Mouse (Mus musculus) layer of hippocampus, adult 9-11 months (tissue): Measurements from ENCODE around the gene Lipo2.
"Not testable (repeated sequence)": the region's sequence is repeated elsewhere in the genome, so short reads cannot be mapped to it uniquely, and the experiment has no call there.

Experiments
- DNase-seq: peaks from one replicate; pipeline ENCODE4 v3.0.0; 2022

The Lipo2 gene

DNA sequence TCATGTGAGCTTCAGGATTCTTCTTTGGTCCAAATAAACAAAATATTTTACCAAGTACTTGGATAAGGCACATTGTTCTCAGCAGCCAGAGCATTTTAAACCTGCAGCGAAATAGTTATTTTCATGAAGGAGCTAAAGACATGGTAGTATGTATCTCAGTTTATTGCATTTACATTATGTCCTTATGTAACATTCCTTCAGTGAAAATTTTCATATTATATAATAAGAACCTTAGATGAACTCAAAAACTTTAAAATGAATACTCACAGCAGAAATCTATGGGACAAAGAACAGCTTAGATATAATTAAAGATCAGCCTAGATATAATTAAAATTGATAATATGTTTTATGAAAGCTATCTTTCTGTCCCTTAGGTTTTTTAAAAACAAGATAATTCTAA, at the start of gene Lipo2:
Lipo2 (minus strand) TSS at position 101 of the 400 bp plus-strand sequence.
- DNase-seq: not testable (repeated sequence)

DNA sequence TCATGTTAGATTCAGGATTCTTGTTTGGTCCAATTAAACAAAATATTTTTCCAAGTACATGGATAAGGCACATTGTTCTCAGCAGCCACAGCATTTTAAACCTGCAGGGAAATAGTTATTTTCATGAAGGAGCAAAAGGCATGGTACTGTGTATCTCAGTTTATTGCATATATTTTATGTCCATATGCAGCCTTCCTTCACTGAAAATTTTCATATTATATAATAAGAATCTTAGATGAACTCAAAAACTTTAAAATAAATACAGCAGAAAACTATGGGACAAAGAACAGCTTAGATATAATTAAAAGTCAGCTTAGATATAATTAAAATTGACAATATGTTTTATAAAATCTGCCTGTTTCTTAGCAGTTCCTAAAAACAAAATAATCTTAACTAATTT, 36.2 kb upstream of the Lipo2 start, which contains the start of gene Lipo1:
Lipo1 (minus strand) TSS at position 101 of the 400 bp plus-strand sequence.
- not testable (repeated sequence) for DNase-seq

DNA sequence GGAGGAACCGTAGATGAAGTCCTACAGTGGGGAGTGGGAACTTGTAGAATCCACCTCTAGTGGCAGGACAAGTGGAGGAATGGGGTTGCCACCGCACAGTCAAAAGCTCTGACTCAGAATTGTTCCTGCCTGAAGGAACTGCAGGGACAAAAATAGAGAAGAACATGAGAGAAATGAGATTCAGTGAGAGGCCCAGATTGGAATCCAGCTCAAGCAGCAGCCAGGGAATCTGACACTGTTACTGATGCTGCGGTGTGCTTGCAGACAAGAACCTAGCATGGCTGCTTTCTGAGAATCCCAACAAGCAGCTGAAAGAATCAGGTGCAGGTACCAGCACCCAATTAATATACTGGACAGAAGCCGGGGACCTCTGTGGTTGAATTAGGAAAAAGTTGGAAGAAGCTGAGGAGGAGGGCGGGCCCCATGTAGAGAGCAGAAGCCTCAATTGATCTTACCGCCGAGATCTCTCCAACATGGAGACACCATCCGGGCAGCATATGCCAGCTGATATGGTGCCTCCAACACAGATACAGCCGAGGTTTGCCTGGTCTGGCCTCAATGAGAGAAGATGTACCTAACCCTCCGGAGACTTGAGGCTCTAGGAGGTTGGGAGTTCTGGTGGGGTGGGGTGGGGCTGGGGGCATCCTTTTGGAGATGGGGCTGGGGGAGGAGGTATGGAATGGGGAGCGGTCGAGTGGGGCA, 35.6 kb upstream of the Lipo2 start:
- peak; percentile 3 for DNase-seq

DNA sequence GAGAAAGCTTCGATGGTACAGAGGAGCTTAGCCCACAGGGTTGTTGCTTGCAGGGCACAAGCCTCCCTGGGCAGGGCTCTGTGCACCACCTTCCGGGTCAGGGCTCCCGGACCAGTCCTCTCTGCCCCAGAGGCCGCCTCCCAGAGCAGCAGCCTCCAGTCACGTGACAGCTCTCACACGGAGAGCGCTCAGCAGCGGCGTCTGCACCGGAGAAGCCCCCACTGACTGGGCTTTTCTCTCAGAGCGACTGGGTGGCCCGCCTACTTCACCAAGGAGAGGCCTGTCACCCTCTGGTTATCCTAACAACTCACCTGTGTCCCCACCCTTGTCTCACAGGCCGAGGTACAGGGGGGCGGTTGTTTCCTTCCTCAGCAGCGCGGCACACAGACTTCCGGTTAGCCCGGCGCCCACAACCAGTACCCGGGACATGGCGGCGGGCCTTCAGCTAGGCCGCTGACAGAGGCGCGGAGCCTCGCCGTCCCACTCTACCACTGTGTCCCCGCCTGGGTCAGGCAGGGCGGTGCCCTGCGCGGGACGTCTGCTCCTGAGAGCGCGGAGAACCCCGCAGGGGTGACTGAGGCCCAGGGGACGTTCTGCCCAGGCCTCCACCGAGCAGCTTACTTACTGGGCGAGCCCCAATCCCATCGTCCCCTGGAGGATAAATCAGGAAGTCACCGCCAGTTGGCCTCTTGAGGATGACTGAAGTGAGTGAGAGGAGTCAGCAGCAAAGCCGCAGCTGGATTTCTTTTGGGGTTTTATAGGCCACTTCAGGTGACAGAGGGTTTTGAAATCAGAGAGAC, 10.3 kb upstream of the Lipo2 start, which contains the start of gene Lipo3:
Lipo3 (minus strand) TSS at position 665 of the 800 bp plus-strand sequence.
- DNase-seq: peak; percentile 19
